Mouse (Mus musculus): Measurements from ENCODE around the gene Edc4.

DNA sequence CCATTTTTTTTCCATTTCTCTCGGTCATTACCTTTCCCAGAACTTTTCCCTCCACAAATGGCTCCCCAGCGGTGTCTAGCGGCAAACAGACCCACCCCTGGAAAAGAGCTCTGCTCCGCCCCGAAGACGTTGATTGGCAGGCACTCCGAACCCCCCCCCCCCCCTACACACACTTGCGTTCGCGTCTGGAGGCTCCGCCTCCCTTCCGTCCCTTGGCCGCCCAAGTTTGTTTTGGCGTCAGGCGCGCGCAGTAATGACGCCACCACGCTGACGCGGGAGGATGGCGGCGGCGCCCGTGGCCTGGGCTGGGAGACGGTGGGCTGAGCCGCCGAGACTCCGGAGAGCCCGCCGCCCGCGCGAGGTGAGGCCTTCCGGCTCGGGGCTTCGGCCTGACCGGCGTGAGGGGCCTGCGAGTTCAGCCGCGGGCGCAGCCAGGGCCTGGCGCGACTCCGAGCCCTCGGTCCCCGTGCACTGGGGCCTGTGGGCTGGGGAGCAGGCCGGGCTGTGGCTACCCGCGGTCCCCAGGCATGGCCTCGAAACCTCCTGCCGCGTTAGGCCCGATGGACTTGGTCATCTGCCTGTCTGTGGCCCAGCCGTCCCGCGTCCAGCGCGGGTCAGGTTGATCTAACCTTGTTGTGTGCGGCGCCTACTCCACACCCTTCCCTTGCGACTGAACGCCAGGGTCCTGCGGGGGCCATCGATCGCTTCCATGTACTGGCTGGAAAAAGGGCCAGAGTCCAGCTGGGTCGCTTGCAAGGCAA lies 19.7 kb downstream of the Edc4 start, which contains the start of gene Pskh1:
- TF ChIP-seq POLR2A (IDR thresholded peaks at IDR 0.05; ENCODE audit: insufficient read depth, low read length), result no peak
- TF ChIP-seq CTCF (IDR thresholded peaks at IDR 0.05; ENCODE audit: low read depth, low read length), result no peak
